Mouse (Mus musculus) bone marrow macrophage, adult 2 months (primary cell): ENCODE results near the gene Ppp2r1a.

Experiments
- CTCF ChIP-seq: IDR thresholded peaks from 2 replicates; pipeline ENCODE4 v1.5.1; 2012; ENCODE audit warnings: low read depth, mild to moderate bottlenecking, low read length, moderate library complexity
- POLR2A ChIP-seq: IDR thresholded peaks from 2 replicates; pipeline ENCODE4 v1.6.1; 2012; ENCODE audit warnings: mild to moderate bottlenecking, low read depth, low read length, borderline replicate concordance

GRCm38 (mm10) chr17:20919614-20920013 is 25.5 kb upstream of the Ppp2r1a start, which contains the start of gene Vmn1r232:
- TF ChIP-seq CTCF (no peak), POLR2A (no peak)
